ENCODE assay signal across 8 mouse cellular contexts in genomic region chr2:181410760-181411473, GRCm38 (mm10). TPM values are rescaled to one million over a fixed set of nuclear protein-coding genes. Genes with fewer than 3 reads are reported as not detected.
DNase-seq lines count a peak whose midpoint lies in the region; ATAC-seq and TF ChIP-seq lines count a peak whose summit lies in the region.
"Had no signal": no experiment of that assay in that cellular context is flagged by ENCODE, and none has a peak within 500 bp of the region (broad histone marks: within the 10 kb centered on the region; RNA-seq: fewer than 3 reads in every experiment).

No protein-coding gene starts in this region.

- no peak overlapping the region for H3K4me3 ChIP-seq in cerebellum, adult 2 months (replicated peaks; ENCODE audit: insufficient read depth, low read depth, low read length)
- no peak overlapping the region for H3K4me3 ChIP-seq in left cerebral cortex, adult 2 months
- H3K4me3 ChIP-seq: limb, embryonic 12.5 days had no signal

- peak; percentile 90 for DNase-seq in NIH3T3 (ENCODE audit: low read depth)
- DNase-seq in cerebellum, adult 2 months = peak; percentile 70 to 72
- peak; percentile 70 for DNase-seq in gastrocnemius, adult 18-20 months (ENCODE audit: low spot score)
- peak; percentile 18 for DNase-seq in hindlimb bud, embryonic 11.5 days (ENCODE audit: extremely low spot score, low read depth, low spot score)
- DNase-seq in left cerebral cortex, adult 2 months (ENCODE audit: extremely low spot score in 1 of 2, low spot score in 2 of 2) = peak; percentile 61 to 69
- DNase-seq in right cerebral cortex, adult 2 months (ENCODE audit: low spot score in 2 of 2) = peak; percentile 70

- peaks cover 3% of the 10 kb centered on the region for H3K4me1 ChIP-seq in cerebellum, adult 2 months (ENCODE audit: control insufficient read depth, insufficient read depth, low read length)
- H3K4me1 ChIP-seq: limb, embryonic 12.5 days had no signal

- intact Hi-C loops in left cerebral cortex, adult 2 months (cut with DNase I) = loop anchor here (1.0 kb wide), 1 partner anchor 85 kb away; no protein-coding TSS in a partner anchor

- TF ChIP-seq CTCF in cerebellum, adult 2 months (IDR thresholded peaks at IDR 0.05; ENCODE audit: borderline replicate concordance, insufficient read depth, low read depth, low read length) = peak; percentile 80
- peak; percentile 86 for TF ChIP-seq CTCF in left cerebral cortex, adult 2 months (IDR thresholded peaks at IDR 0.05)

- no peak for TF ChIP-seq POLR2A in cerebellum, adult 2 months (IDR thresholded peaks at IDR 0.05; ENCODE audit: borderline replicate concordance, insufficient read depth, low read length)

- peak; percentile 78 for ATAC-seq in megakaryocyte-erythroid progenitor cell, adult 5-6 weeks (replicated peaks; ENCODE audit: low FRiP score, low TSS enrichment, poor library complexity, severe bottlenecking)

- WGBS in cerebellum, adult 2 months = 24% methylated on average over 4 of the region's 4 CpGs

- no peak overlapping the region for H3K27ac ChIP-seq in cerebellum, adult 2 months (ENCODE audit: insufficient read depth, low read length)
- H3K27ac ChIP-seq in left cerebral cortex, adult 2 months = no peak overlapping the region
- H3K27ac ChIP-seq: limb, embryonic 12.5 days had no signal

- no peaks in the 10 kb centered on the region for H3K27me3 ChIP-seq in cerebellum, adult 2 months (ENCODE audit: control insufficient read depth, insufficient read depth, low read length)
- H3K27me3 ChIP-seq: limb, embryonic 12.5 days had no signal

RNA-seq across cellular contexts. Expression of gene Lime1, which starts 31.0 kb away (rescaled TPM):
- 79.8 and 85.0 TPM in 2 replicates for polyA plus RNA-seq in cerebellum, adult 2 months (2012; rRNA removed)
- total RNA-seq in gastrocnemius, adult 18-20 months (2021) = 1 to 10 TPM; 3.8 to 4.5 TPM
- total RNA-seq in left cerebral cortex, adult 2 months (2021) = 10 to 100 TPM; 43.1 to 45.2 TPM
- total RNA-seq in megakaryocyte-erythroid progenitor cell, adult 5-6 weeks (2014; fragmentation: Nextera tagmentation) = 31.0 and 50.4 TPM in 2 replicates
- 19.8 and 26.8 TPM in 2 replicates for total RNA-seq in megakaryocyte-erythroid progenitor cell, adult 5-6 weeks (2017)

RNA-seq across cellular contexts. Expression of gene Arfrp1, which starts 45.7 kb away (rescaled TPM):
- polyA plus RNA-seq in cerebellum, adult 2 months (2012; rRNA removed) = 75.6 and 77.7 TPM in 2 replicates
- 10 to 100 TPM; 23.0 to 26.5 TPM for total RNA-seq in gastrocnemius, adult 18-20 months (2021)
- total RNA-seq in left cerebral cortex, adult 2 months (2021) = 10 to 100 TPM; 45.2 to 51.2 TPM
- total RNA-seq in megakaryocyte-erythroid progenitor cell, adult 5-6 weeks (2014; fragmentation: Nextera tagmentation) = 53.3 and 66.5 TPM in 2 replicates
- total RNA-seq in megakaryocyte-erythroid progenitor cell, adult 5-6 weeks (2017) = 52.8 and 72.9 TPM in 2 replicates

RNA-seq across cellular contexts. Expression of gene Zgpat, which starts 46.2 kb away (rescaled TPM):
- 102 and 106 TPM in 2 replicates for polyA plus RNA-seq in cerebellum, adult 2 months (2012; rRNA removed)
- total RNA-seq in gastrocnemius, adult 18-20 months (2021) = 10 to 100 TPM; 11.7 to 12.4 TPM
- total RNA-seq in left cerebral cortex, adult 2 months (2021) = 10 to 100 TPM; 80.3 to 80.5 TPM
- 20.3 and 25.2 TPM in 2 replicates for total RNA-seq in megakaryocyte-erythroid progenitor cell, adult 5-6 weeks (2014; fragmentation: Nextera tagmentation)
- total RNA-seq in megakaryocyte-erythroid progenitor cell, adult 5-6 weeks (2017) = 26.2 and 45.0 TPM in 2 replicates

RNA-seq across cellular contexts. Expression of gene Zbtb46, which starts 48.3 kb away (rescaled TPM):
- 31.9 and 34.6 TPM in 2 replicates for polyA plus RNA-seq in cerebellum, adult 2 months (2012; rRNA removed)
- 1 to 10 TPM; 3.3 to 5.9 TPM for total RNA-seq in gastrocnemius, adult 18-20 months (2021)
- 10 to 100 TPM; 12.0 to 13.7 TPM for total RNA-seq in left cerebral cortex, adult 2 months (2021)
- total RNA-seq in megakaryocyte-erythroid progenitor cell, adult 5-6 weeks (2014; fragmentation: Nextera tagmentation) = 22.8 and 38.7 TPM in 2 replicates
- 22.3 and 33.5 TPM in 2 replicates for total RNA-seq in megakaryocyte-erythroid progenitor cell, adult 5-6 weeks (2017)

Comparison
In these comparisons a context has a peak if more than half of its experiments do, and no peak if none do; other contexts are left out.
1. DNase-seq: peak in every context shown above with its lines; median percentile 90 in NIH3T3; 71 in cerebellum, adult 2 months; 70 in gastrocnemius, adult 18-20 months; 70 in right cerebral cortex, adult 2 months; 65 in left cerebral cortex, adult 2 months; 18 in hindlimb bud, embryonic 11.5 days.